Mouse (Mus musculus): Measurements from ENCODE around the gene Lsr.
"Not testable (repeated sequence)": the region's sequence is repeated elsewhere in the genome, so short reads cannot be mapped to it uniquely, and the experiment has no call there.

Lsr gene

DNA sequence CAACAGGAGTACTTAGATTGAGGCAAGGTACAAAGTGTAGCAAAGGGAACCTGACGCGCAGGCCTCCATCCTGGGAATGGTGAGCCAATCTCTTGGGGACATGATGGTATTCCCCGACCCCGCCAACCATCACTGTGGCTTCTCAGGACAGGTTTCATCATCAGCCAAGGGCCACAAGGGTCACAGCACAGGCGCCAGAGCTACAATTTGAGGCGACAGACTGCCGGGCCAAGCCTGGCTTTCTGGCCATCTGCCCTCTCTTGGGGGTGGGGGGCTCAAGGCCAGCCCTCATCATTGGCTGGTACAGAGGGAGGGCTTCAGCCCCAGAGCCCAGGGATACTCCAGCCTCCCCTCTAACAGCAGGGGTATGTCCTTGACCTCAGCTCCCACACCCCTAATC is 27.8 kb downstream of the Lsr start:
- in situ Hi-C loops (cut with MboI; ENCODE audit: low pct_unique_long_range_greater_than_20kb in 1 of 2, low sequenced_read_pairs in 2 of 2, unreplicated experiment in 1 of 2) = not testable (repeated sequence)

DNA sequence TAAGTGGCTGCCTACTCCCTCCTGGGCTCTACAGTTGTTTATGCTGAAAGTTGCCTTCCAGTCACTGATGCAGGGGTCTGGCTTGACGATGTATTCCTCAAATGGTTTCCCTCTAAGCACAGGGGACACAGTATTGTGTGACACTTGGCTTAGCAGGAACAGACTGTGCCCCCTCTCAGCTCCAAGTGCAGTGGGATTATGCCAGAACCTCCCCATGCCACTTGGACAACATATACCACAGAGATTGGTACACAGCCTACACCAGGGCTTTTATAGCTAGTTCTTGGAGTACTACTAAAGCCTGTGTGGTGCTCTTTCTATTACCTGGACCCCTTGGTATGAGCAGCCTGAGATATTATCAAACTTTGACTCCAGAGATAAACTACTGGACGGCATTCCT is 28.6 kb downstream of the Lsr start:
- in situ Hi-C loops (cut with MboI; ENCODE audit: low pct_unique_long_range_greater_than_20kb in 1 of 2, low sequenced_read_pairs in 2 of 2, unreplicated experiment in 1 of 2) = not testable (repeated sequence)

GRCm38 (mm10) chr7:30943909-30944635 is 29.2 kb downstream of the Lsr start, which contains the start of gene Hamp:
Gene Hamp (minus strand): TSS chr7:30944032.
- in situ Hi-C loops (cut with MboI; ENCODE audit: low pct_unique_long_range_greater_than_20kb in 1 of 2, low sequenced_read_pairs in 2 of 2, unreplicated experiment in 1 of 2) = no loop called here

GRCm38 (mm10) chr7:30942365-30942764 is 30.9 kb downstream of the Lsr start:
- in situ Hi-C loops (cut with MboI; ENCODE audit: low pct_unique_long_range_greater_than_20kb in 1 of 2, low sequenced_read_pairs in 2 of 2, unreplicated experiment in 1 of 2) = not testable (repeated sequence)

- in situ Hi-C loops (cut with MboI; ENCODE audit: low pct_unique_long_range_greater_than_20kb in 1 of 2, low sequenced_read_pairs in 2 of 2, unreplicated experiment in 1 of 2) = not testable (repeated sequence)
Measured at GRCm38 (mm10) chr7:30940070-30940469, 33.2 kb downstream of the Lsr start.

- in situ Hi-C loops (cut with MboI; ENCODE audit: low pct_unique_long_range_greater_than_20kb in 1 of 2, low sequenced_read_pairs in 2 of 2, unreplicated experiment in 1 of 2) = not testable (repeated sequence)
Measured at GRCm38 (mm10) chr7:30935422-30936099, 37.7 kb downstream of the Lsr start.

DNA sequence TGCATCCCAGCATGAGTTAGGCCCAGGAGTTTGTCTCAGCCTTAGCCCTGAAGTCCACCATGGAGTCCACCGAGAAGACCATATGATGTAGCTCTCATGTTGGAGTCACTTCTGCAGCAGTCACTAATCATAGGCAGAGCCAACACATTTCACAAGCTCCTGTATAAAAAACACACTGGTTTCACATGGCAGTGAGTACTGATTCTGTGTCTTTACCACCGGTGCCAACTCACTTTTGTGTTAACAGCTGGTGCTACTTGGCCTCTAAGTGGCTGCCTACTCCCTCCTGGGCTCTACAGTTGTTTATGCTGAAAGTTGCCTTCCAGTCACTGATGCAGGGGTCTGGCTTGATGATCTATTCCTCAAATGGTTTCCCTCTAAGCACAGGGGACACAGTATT is 48.7 kb downstream of the Lsr start, which contains the start of gene Hamp2:
Gene Hamp2, minus strand, starts transcription at position 101 of the 400 bp plus-strand sequence.
- in situ Hi-C loops (cut with MboI; ENCODE audit: low pct_unique_long_range_greater_than_20kb in 1 of 2, low sequenced_read_pairs in 2 of 2, unreplicated experiment in 1 of 2) = not testable (repeated sequence)

GRCm38 (mm10) chr7:30924071-30924470 is 49.2 kb downstream of the Lsr start:
- in situ Hi-C loops (cut with MboI; ENCODE audit: low pct_unique_long_range_greater_than_20kb in 1 of 2, low sequenced_read_pairs in 2 of 2, unreplicated experiment in 1 of 2) = no loop called here

DNA sequence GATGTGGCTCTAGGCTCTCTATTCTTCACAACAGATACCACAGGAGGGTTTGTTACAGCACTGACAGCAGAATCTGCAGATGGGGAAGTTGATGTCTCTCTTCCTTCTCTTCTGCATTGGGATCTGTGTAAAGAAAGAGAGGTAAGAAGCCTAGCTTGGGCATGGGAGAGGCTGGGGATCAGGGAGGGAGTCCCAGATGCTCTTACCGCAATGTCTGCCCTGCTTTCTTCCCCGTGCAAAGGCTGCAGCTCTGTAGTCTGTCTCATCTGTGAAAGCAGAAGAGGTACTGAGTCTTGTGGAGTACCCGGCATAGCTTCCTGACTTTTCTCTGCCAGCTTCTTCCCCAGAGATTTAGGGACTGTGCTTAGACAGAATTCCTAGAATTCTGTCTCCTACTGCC is 50.8 kb downstream of the Lsr start:
- in situ Hi-C loops (cut with MboI; ENCODE audit: low pct_unique_long_range_greater_than_20kb in 1 of 2, low sequenced_read_pairs in 2 of 2, unreplicated experiment in 1 of 2) = not testable (repeated sequence)

DNA sequence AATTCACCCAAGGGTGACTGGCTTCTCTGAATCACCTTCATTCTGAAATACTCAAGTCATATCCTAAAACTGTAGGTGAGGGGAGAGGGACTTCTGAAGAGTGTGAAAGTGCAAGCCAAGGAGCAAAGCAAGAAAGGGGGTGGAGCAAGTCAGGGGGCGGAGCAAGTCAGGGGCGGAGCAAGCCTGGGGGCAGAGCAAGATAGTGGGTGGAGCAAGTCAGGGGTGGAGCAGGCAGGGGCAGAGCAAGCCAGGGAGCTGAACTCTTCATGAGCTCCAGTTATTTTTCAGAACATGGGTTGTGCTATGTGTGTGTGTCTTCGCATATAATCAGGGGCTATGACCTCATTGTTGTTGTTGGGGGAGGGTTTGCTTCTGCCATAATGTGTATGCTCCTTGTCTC is 53.0 kb downstream of the Lsr start:
- in situ Hi-C loops (cut with MboI; ENCODE audit: low pct_unique_long_range_greater_than_20kb in 1 of 2, low sequenced_read_pairs in 2 of 2, unreplicated experiment in 1 of 2) = no loop called here

DNA sequence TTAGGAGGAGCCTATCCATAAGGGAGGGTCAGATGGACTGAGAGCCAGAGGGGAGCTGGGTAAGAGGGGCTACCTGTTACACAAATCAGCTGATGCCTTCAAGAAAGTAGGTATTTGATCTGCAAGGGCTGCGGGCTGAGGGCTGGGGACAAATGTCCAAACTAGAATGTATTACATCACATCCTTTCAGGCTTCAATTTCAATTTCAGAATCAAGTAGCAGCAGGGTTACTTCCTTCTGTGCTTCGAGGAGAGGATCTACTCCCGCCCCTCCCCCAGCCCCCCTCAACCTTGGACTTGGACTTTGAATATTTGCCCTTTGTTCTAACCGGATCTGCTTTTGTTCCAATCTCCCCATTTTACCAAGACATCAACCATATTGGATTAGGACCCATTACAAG is 56.0 kb downstream of the Lsr start:
- in situ Hi-C loops (cut with MboI; ENCODE audit: low pct_unique_long_range_greater_than_20kb in 1 of 2, low sequenced_read_pairs in 2 of 2, unreplicated experiment in 1 of 2) = no loop called here

DNA sequence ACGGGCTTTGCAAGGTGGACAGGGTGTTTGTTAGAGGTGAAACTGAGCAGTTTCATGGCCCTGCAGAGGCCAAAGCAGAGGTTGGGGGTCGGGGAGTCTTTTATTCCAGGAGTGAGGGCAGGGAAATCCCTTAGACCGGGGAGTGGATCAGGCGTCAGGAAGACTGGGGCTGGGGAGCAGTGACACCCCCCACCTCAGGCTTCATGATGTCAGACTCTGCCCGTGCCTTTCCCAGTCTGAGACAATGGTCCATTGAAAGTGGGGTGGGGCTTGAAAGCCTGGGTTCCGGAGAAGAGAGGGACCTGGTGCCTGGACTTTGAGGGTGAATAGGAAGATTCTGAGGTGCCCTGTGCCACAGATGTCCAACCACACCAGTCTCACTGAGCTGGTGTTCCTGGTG is 56.6 kb downstream of the Lsr start:
- in situ Hi-C loops (cut with MboI; ENCODE audit: low pct_unique_long_range_greater_than_20kb in 1 of 2, low sequenced_read_pairs in 2 of 2, unreplicated experiment in 1 of 2) = no loop called here

GRCm38 (mm10) chr7:30914732-30915131 is 58.5 kb downstream of the Lsr start, which contains the start of gene Mag:
Gene Mag (minus strand): TSS chr7:30914873.
- in situ Hi-C loops (cut with MboI; ENCODE audit: low pct_unique_long_range_greater_than_20kb in 1 of 2, low sequenced_read_pairs in 2 of 2, unreplicated experiment in 1 of 2) = no loop called here

- in situ Hi-C loops (cut with MboI; ENCODE audit: low pct_unique_long_range_greater_than_20kb in 1 of 2, low sequenced_read_pairs in 2 of 2, unreplicated experiment in 1 of 2) = no loop called here
Measured at GRCm38 (mm10) chr7:30909773-30910172, 63.5 kb downstream of the Lsr start.

DNA sequence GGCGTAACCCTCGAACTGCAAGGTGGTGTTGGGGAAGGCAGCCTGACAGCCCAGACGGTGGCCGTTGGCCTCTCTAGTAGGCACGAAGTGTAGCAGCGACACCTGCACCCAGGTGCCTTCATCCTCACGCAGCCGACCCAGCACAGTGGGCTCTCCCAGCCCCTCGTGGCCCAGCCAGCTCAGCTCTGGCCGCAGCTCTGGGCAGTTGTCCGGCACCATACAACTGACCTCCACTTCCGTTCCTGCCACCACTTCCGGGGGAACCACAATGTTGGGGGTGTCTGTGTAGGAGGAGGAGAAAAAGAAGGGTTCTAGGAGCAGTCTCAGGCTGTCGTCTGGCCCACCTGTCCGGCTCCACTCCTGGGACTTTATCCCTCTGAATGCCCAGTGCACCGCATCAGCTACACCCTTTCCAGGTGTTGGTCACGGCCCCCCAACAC is 64.3 kb downstream of the Lsr start:
- in situ Hi-C loops (cut with MboI; ENCODE audit: low pct_unique_long_range_greater_than_20kb in 1 of 2, low sequenced_read_pairs in 2 of 2, unreplicated experiment in 1 of 2) = no loop called here

DNA sequence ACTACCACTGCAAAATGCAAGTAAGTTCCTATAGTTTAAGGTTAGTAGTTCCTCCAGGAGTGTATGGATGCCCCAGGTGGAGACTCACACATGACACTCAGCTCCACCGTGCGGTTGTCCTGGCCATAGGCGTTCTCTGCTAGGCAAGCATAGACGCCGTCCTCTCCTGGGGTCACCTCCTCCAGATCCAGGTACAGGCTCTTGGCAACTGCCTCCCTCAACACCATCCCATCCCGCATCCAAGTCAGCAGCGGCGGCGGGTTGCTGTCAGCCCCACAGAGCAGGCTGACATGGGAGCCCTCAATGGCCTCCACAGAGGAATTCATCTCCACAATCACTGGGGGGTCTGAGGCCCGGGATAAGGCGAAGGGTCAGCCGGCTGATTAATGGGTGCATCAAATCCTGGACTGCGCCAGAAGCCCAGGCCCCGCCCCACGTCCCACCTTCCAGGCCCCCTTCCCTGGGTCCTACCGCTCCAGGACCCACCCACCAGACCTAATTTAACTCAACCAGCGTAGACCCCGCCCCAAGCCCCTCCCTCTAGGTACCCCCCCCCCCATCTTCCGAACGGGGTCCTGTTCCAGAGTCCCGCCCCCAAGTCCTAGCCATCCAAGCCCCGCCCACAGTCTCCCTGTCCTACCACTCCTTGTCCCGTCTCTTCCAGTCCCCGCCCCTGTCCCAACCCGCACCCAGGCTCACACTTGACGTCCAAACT is 64.8 kb downstream of the Lsr start:
- in situ Hi-C loops (cut with MboI; ENCODE audit: low pct_unique_long_range_greater_than_20kb in 1 of 2, low sequenced_read_pairs in 2 of 2, unreplicated experiment in 1 of 2) = no loop called here

Data from mouse embryonic stem cell (cell line).